Mouse (Mus musculus) embryonic facial prominence, embryonic 15.5 days (tissue): ENCODE results near the gene Tcp10a. TPM values are rescaled to one million over a fixed set of nuclear protein-coding genes. Genes with fewer than 3 reads are reported as not detected.

ENCODE experiments used
- polyA plus RNA-seq: library from polyadenylated mRNA; unstranded; fragments of >200 nt; fragmentation: Nextera tagmentation; extraction: Ambion mirVana; gene quantifications from 2 replicates; pipeline ENCODE4 v1.2.1, GENCODE M21; 2015

The Tcp10a gene
- polyA plus RNA-seq, 1 experiment from 2014 or later = not detected

Other genes starting within 250 kb of the Tcp10a start
- 9.1 and 9.8 TPM in 2 replicates for gene Rps6ka2, start 154.5 kb upstream of the Tcp10a start, polyA plus RNA-seq
- 0.16 TPM in 1 of 2 replicates, not detected in the other for gene Ttll2, start 28.1 kb downstream of the Tcp10a start, polyA plus RNA-seq
- gene Gm49630, start 47.3 kb downstream of the Tcp10a start, polyA plus RNA-seq = not detected in 2 replicates
- 0.23 and 0.26 TPM in 2 replicates for gene Unc93a2, start 60.8 kb downstream of the Tcp10a start, polyA plus RNA-seq